Mouse (Mus musculus) gonadal fat pad, adult 2 months (tissue): ENCODE measurements around the gene Gm11172. TPM values are rescaled to one million over a fixed set of nuclear protein-coding genes. Genes with fewer than 3 reads are reported as not detected.
A peak's percentile ranks its signal among the peaks of the same experiment; 100 is the strongest.
"Not testable (repeated sequence)": the region's sequence is repeated elsewhere in the genome, so short reads cannot be mapped to it uniquely, and the experiment has no call there.

ENCODE experiments used
- DNase-seq: peaks from one replicate; pipeline ENCODE4 v3.0.0-alpha.2; 2012; ENCODE audit warnings: low read depth
- polyA plus RNA-seq: library from polyadenylated mRNA; depleted of rRNA; stranded (reverse); fragments of >200 nt; gene quantifications from 2 replicates; pipeline ENCODE4 v1.2.3, GENCODE M21; 2012

Gm11172 gene
- polyA plus RNA-seq, 1 experiment, result not detected

- no peak for DNase-seq
These were observed 21.8 kb downstream of the Gm11172 start for GRCm38 (mm10) chr16:10834542-10834910.

- no peak for DNase-seq
These were observed 22.3 kb downstream of the Gm11172 start, which contains the start of gene Rmi2 for GRCm38 (mm10) chr16:10834911-10835587. Gene Rmi2 (plus strand): TSS chr16:10835059.

GRCm38 (mm10) chr16:10836388-10836787 is 23.7 kb downstream of the Gm11172 start:
- no peak for DNase-seq

GRCm38 (mm10) chr16:10837250-10837649 is 24.5 kb downstream of the Gm11172 start:
- no peak for DNase-seq

GRCm38 (mm10) chr16:10837903-10838302 is 25.2 kb downstream of the Gm11172 start:
- DNase-seq, result no peak

GRCm38 (mm10) chr16:10838487-10839245 is 26.0 kb downstream of the Gm11172 start:
- peak; percentile 95 for DNase-seq

GRCm38 (mm10) chr16:10840018-10840417 is 27.3 kb downstream of the Gm11172 start:
- no peak for DNase-seq

GRCm38 (mm10) chr16:10842282-10842855 is 29.7 kb downstream of the Gm11172 start:
- no peak for DNase-seq

- no peak for DNase-seq
These were observed 31.0 kb downstream of the Gm11172 start for GRCm38 (mm10) chr16:10843486-10844318.

GRCm38 (mm10) chr16:10844319-10844670 is 31.6 kb downstream of the Gm11172 start:
- DNase-seq, result no peak

- no peak for DNase-seq
These were observed 33.2 kb downstream of the Gm11172 start for GRCm38 (mm10) chr16:10845952-10846351.

- DNase-seq, result no peak
These were observed 33.8 kb downstream of the Gm11172 start for GRCm38 (mm10) chr16:10846503-10846902.

- no peak for DNase-seq
These were observed 37.5 kb downstream of the Gm11172 start for GRCm38 (mm10) chr16:10849965-10850861.

GRCm38 (mm10) chr16:10850905-10851304 is 38.2 kb downstream of the Gm11172 start:
- DNase-seq, result no peak

GRCm38 (mm10) chr16:10852216-10852615 is 39.5 kb downstream of the Gm11172 start:
- not testable (repeated sequence) for DNase-seq

- DNase-seq, result no peak
These were observed 47.1 kb downstream of the Gm11172 start for GRCm38 (mm10) chr16:10859726-10860245.

GRCm38 (mm10) chr16:10861408-10861807 is 48.7 kb downstream of the Gm11172 start:
- no peak for DNase-seq
